Mouse (Mus musculus): ENCODE data around the gene Arl1. TPM values are rescaled to one million over a fixed set of nuclear protein-coding genes. Genes with fewer than 3 reads are reported as not detected.

Gene Arl1
- polyA plus RNA-seq, 1 experiment = 56.3 TPM

DNA sequence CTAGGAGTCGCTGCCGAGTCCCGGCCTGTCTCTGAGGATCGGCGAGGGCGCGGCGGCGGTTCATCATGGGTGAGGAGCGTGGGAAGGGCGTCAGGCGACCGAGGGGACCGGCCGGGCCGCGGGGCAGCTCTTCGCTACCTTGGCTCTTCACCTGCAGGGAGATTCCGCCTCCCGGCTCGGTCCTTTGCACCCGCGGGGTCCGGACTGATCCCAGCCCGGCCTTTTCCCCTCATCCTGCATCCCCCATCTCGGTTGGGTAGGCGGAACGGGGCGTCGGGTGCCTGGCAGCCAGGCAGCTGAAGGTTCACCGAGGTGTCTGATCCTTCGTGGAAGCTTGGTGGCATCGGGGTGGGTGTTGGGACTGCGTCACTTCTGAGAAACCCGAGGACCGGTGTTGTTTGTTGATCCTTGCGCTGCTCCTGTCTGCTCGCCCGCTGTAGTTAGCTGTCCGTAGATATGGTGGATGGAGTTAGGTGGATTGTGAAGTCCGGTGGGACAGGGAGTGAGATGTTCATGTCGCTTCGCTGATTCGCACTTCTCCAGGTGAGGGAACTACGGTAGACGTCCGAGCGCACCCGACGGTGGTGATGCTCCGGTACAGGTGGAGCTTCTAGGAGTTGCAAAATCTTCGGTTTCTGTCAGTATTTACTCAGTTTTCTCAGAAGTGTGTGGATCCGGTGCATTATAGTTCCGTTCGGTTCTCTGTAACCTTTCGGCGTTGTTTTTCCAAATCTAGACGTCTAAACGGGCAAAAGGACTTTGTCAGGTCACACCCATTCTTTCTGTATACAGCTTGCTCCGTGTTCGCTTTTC is 1.0 kb downstream of the Arl1 start:
- TF ChIP-seq GATA1 (IDR thresholded peaks at IDR 0.05; ENCODE audit: low read length) = no peak

DNA sequence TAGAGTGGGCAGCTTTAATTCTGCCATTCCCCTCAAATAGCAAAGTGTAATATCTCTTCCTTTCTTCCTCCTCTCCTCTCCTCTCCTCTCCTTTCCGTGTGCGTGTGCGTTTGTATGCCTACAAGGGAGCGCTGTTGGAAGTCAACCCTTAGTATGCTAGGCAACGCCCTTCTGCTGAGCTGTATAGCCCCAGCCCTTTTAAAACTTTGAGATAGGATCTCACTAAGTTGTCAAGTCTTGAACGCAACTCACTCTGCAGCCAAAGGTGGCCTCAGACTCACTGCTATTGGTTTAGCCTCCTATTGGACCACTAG is 1.6 kb downstream of the Arl1 start:
- no peak for TF ChIP-seq GATA1 (IDR thresholded peaks at IDR 0.05; ENCODE audit: low read length)

DNA sequence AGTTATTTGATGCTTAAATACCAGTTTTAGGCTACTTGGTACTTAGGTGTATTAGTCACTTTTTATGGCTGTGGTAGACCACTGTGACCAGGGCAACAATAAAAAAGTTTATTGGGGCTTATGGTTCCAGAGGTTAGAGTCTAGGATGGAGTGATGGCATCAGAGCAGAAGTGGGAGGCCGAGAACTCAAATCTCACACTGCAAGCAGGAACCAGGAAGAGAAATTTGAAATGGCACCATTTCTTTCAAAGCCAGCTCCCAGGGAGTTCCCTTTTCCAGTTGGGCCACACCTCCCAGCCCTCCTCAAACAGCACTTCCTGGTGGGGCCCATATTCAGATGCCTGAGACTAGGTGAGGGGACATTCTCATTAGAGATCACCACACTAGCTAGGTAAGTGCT is 9.2 kb downstream of the Arl1 start:
- no peak for TF ChIP-seq GATA1 (IDR thresholded peaks at IDR 0.05; ENCODE audit: low read length)

DNA sequence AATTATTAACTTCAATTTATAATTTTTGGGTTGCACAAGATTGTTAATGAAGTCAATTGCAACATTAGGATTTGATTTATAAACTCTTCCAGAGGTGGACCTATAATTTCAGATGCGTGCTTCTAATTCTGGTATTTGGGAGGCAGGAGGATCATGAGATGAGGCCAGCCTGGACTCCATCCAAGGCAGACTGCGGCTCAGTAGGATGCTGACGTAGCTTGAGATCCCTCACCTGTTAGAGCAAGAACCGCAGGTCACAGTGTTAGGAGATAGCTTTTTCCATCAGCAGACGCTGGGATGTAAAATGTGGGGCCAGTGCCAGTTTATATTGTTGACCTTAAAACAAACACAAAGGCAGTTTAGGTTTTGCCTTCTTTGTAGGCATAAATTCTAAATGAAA is 10.1 kb downstream of the Arl1 start:
- no peak for TF ChIP-seq GATA1 (IDR thresholded peaks at IDR 0.05; ENCODE audit: low read length)

DNA sequence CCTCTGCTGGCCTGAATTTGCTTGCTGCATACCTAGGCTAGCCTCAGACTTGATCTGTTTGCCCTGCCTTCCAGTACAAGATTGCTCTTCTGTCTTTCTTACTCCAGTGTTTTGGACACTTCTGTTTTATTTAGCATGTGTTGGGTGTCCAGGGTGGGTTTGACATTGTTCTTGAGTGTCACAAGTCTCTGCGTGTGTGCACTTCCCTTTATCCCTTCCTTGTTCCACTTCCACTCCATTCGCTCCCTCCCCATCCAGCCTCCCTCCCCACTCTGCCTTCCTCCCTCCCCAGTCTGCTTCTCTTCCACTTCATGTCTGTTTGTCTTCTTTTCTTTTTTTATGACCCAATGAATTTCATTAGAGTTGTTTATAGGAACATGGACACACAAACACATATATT is 10.8 kb downstream of the Arl1 start:
- TF ChIP-seq GATA1 (IDR thresholded peaks at IDR 0.05; ENCODE audit: low read length) = no peak

DNA sequence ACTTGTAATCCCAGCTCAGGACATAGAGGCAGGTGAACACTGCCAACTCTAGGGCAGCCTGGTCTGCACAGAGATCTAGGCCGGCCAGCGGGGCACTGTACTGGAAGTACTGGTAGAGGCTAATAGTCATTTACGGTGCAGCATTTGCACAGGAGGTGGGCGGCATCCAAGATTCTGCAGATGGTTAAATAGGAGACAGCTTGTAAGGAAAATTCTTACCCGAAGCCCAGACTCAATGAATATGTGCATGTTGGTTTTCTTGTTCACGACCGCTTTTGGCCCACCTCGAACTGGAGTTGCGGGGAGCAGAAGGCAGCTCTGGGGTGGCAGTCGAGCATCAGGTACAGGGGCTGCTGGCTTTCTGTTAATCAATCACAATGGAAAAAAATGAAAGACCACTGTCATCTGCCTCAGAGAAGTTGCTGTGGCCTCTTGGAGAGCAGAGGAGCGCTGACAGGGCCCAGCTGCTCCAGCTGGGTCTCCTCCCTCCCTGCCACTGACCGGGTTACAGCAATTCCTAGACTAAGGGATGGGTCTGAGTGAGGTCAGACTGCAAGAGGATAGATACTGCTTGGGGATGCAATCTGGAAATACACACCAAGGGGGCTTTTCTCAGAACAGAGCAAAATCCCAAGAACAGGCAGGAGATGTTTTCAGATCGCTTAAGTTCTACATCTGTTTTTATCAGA is 31.0 kb downstream of the Arl1 start:
- no peak for TF ChIP-seq GATA1 (IDR thresholded peaks at IDR 0.05; ENCODE audit: low read length)

DNA sequence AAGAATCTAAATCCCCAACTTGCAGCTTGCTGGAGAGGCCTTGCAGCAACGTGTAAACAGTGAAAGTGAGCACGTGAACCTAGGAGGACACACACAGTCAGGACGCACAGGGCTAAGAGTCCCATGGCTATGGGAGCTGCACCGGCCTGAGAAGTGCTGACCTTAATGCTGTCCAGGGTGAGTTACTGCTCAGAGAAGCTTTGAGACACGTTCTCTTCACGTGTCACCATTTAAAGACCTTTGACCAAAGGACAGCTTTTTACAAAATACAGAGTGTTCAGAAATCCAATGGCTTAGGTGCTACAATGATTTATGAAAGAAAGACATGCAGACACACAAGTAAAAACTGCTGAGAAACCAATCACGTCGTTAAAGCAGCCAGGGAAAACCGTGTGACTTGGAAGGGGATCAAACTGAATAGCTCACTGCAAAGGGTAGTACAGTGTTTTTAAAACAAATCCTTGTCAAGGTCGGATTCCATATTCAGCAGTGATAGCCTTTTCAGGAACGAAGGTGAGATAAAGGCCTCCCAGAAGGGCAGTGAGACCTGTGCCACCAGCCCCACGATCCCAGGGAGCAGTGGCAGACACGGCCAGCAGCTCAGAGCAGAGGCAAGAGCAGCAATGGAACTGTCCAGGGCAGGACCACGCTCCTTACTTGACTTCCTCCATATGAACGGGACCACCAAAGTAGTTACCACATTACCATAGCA is 34.9 kb downstream of the Arl1 start:
- TF ChIP-seq GATA1 (IDR thresholded peaks at IDR 0.05; ENCODE audit: low read length) = no peak

DNA sequence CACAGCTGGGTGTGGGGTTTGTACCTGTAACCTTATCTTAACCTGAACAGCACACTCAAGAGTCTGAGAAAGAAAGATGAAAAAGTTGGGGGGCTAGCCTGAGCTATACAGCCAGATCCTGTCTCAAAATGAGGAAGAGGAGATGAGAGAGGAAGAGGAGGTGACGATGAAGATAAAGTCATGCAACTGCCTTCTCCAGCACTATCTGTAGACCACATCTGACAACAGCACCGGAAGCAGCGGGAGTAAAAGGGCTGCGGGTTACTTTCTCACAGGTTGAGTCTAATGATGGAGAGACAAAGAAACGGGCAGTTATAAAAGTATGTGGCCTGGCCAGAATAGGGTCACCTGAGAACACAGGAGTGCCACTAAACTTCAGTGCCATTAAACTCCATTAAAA is 38.3 kb downstream of the Arl1 start:
- peak; percentile 16 for TF ChIP-seq GATA1 (IDR thresholded peaks at IDR 0.05; ENCODE audit: low read length)

DNA sequence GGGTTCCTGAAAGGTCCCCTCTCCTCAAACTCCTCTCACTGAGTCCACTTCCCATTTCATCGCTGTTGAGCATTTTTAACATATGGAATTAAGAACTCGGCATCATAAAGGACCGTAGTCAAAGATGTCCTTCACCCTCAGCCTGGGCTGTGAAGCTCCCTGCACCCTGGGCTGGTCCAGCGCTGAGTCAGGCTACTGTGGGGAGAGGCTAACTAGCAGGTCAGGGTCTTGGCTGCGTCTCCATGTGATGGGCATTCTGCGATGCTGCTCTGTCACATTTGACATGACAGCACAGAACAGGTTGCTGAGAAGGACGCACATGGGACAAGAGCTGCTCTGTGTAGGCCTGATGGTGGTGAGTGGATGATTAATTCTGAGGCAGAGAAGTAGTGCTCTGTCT is 39.0 kb downstream of the Arl1 start:
- no peak for TF ChIP-seq GATA1 (IDR thresholded peaks at IDR 0.05; ENCODE audit: low read length)

DNA sequence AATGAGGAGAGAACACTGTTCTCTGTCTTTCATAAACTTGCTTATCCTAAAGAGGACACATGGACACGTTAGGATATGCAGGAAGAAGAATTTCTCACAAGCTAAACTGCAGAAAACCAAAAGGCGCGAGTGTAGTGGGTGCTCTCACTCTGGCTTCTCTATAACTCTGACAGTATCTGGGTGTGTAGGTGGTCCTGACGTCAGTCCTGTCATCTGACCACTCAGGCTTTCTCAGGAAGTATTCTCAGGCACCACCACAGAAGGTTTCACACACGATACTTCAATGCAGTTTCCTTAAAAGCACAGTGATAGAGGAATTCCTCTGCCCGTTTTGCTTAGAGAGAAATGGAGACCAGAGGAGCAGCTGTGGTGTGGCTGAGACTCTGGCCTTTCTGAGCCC is 45.5 kb downstream of the Arl1 start:
- TF ChIP-seq GATA1 (IDR thresholded peaks at IDR 0.05; ENCODE audit: low read length) = no peak

DNA sequence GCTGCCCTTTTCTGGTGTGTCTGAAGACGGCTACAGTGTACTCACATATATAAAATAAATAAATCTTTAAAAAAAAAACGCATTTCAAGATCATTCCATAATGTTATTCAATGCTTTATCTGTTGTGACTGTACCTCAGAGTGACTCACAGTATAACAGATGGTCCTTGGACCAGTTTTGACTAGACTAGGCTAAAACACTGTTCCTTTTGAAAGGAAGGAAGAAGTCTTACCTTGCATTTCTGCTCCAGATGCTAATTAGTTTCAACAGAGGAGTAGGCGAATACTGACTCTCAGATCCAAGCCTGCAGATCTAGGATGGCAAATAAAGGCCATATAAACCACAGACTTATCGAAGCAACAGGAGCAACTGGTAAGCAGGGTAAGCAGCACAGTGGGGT is 50.1 kb downstream of the Arl1 start:
- no peak for TF ChIP-seq GATA1 (IDR thresholded peaks at IDR 0.05; ENCODE audit: low read length)

DNA sequence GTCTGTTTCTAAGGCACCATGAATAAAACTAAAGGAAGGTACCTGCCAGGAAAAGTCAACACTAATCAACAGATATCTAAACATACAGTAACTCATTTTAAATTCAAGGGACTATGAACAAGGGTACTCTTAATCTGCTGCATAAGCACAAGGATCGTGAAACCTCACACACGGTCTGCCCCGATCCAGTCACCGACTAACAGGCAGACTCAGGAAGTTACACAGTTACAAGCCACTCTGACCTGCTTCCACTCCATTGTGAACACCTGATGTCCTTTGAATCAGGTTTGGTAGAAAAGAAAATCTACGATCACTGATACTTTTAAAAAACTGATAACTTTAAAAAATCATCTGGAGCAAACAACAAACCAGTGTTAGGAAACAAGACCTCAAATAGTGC is 53.3 kb downstream of the Arl1 start:
- no peak for TF ChIP-seq GATA1 (IDR thresholded peaks at IDR 0.05; ENCODE audit: low read length)

DNA sequence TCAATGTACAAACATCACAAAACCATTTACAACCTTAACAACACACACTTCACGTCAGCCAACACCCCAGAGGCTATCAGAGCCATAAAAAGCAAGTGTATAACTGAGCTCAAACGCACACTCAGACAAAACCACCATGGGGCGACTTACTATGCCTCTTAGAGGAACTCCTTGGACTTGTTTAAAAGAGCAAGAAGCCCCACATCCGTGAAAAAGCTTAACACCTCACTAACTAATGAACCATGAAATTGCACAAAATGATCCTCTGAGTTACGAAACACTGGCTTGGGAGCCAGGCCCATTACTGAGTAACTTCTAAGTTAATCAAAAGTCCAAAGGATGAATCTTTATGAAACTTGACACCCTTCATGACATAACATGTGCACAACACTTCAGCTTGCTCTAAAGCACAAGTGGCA is 53.9 kb downstream of the Arl1 start:
- no peak for TF ChIP-seq GATA1 (IDR thresholded peaks at IDR 0.05; ENCODE audit: low read length)

DNA sequence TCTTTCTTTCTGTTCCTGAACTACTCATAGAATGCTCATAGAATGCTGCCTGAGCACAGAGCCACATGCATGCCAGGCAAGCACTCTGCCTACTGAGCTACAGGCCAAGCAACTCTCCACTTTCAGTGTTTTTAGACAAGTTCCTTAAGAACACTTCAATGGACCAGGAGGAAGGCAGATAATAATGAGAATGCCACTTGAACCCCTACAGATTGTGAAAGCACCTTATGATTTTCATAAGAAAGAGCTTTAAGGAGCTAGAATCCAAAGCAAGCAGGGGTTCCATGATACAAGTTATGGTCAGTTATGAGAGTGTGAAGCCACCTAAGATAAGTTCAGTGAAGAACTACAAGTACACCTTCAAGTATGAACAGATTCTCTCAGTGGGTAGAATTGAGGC is 63.0 kb downstream of the Arl1 start:
- TF ChIP-seq GATA1 (IDR thresholded peaks at IDR 0.05; ENCODE audit: low read length) = no peak

Other genes with a start within 250 kb of the Arl1 start
- 15.1 and 20.3 TPM in 2 replicates for gene Chpt1, start 226.8 kb upstream of the Arl1 start, polyA plus RNA-seq (2012)
- not detected in 2 replicates for gene Mybpc1, start 125.7 kb upstream of the Arl1 start, polyA plus RNA-seq (2012)
- not detected in 2 replicates for gene Spic, start 45.8 kb upstream of the Arl1 start, polyA plus RNA-seq (2012)
- gene Utp20, start 95.9 kb downstream of the Arl1 start, polyA plus RNA-seq (2012) = 32.7 and 56.9 TPM in 2 replicates
- not detected in 2 replicates for gene Slc5a8, start 155.1 kb downstream of the Arl1 start, polyA plus RNA-seq (2012)